Mouse (Mus musculus): ENCODE measurements around the gene Gm6583. TPM values are rescaled to one million over a fixed set of nuclear protein-coding genes. Genes with fewer than 3 reads are reported as not detected.

The Gm6583 gene
- polyA plus RNA-seq, 1 experiment from 2014 or later, result 0.26 TPM

DNA sequence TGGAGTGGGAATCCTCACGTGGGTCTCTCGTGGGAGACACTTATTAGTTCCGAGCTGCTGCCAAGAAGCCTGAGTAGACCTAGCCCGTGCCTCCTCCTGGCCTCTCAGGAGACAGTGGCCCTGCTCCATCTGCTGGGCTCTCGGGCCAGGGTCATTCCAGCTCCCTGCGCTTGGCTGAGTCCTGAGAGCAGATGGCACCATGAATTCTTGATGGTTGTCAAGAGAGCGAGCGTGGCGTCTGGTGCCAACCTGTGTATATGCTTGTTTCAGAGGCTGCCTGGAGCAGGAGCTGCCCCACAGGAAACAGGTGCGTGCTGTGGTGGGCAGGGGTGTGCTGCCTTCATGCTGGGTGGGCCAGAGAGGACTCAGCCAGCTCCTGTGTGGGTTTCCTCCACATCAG, 12.8 kb upstream of the Gm6583 start:
- Histone ChIP-seq H3K4me1 (ENCODE audit: insufficient read depth) (no peaks in the 10 kb centered on the region), H3K4me3 (ENCODE audit: low read depth, low read length) (no peak overlapping the region), H3K9me3 (ENCODE audit: low read depth, low read length) (no peaks in the 10 kb centered on the region), H3K4me2 (no peak overlapping the region), H3K27ac (ENCODE audit: low read depth) (no peak overlapping the region), H3K36me3 (ENCODE audit: insufficient read depth) (peaks cover 67% of the 10 kb centered on the region), H3K9ac (no peak overlapping the region), H3K27me3 (ENCODE audit: insufficient read depth, low read length) (no peaks in the 10 kb centered on the region)
- ATAC-seq (ENCODE audit: insufficient read depth) (no peak), DNase-seq (no peak)
- WGBS, result 86% methylated on average over 10 of the region's 10 CpGs
- TF ChIP-seq CTCF (IDR thresholded peaks at IDR 0.05; ENCODE audit: low read depth), result no peak

DNA sequence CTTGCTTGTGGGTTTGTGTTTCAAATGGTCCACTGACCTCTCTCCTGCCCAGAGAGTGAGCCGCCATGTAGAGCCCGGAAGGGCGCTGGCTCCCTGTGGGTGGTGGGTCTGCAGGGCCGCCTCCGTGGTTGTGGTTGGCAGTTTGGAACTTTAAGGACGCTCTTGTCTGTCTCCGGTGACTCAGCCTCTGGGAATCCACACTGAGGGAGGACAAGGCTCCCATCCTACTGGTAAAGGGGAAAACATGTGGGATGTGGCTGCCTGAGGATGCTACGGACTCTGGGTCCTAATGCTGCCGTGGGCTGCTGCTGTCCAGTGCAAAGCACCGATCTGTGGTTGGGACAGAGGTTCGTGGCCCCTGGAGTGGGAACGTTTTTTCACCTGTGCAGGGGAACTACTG, 12.1 kb upstream of the Gm6583 start:
- Histone ChIP-seq H3K27ac (ENCODE audit: low read depth) (no peak overlapping the region), H3K4me1 (ENCODE audit: insufficient read depth) (no peaks in the 10 kb centered on the region), H3K9ac (no peak overlapping the region), H3K9me3 (ENCODE audit: low read depth, low read length) (no peaks in the 10 kb centered on the region), H3K27me3 (ENCODE audit: insufficient read depth, low read length) (no peaks in the 10 kb centered on the region), H3K4me2 (no peak overlapping the region), H3K36me3 (ENCODE audit: insufficient read depth) (peaks cover 74% of the 10 kb centered on the region), H3K4me3 (ENCODE audit: low read depth, low read length) (no peak overlapping the region)
- no peak for ATAC-seq (ENCODE audit: insufficient read depth)
- 84% methylated on average over 12 of the region's 12 CpGs for WGBS
- no peak for DNase-seq
- no peak for TF ChIP-seq CTCF (IDR thresholded peaks at IDR 0.05; ENCODE audit: low read depth)

DNA sequence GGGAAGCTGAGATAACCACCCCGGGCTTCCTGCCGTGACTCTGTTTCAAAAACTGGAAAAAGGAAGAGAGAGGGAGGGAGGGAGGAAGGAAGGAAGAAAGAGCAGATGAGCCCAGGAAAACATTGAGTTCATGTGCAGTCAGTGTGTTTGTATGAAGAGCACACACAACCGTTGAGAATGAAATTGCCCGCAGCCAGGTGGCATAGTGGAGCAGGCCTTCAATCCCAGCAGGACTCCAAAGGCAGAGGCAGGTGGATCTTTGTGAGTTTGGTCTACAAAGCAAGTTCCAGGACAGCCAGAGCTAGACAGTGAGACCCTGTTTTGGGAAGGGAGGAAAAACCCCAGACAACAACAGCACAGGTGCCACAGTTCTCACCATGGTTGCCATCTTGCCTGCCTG, 11.5 kb upstream of the Gm6583 start:
- Histone ChIP-seq H3K27ac (ENCODE audit: low read depth) (no peak overlapping the region), H3K27me3 (ENCODE audit: insufficient read depth, low read length) (no peaks in the 10 kb centered on the region), H3K4me3 (ENCODE audit: low read depth, low read length) (no peak overlapping the region), H3K9ac (no peak overlapping the region), H3K4me1 (ENCODE audit: insufficient read depth) (no peaks in the 10 kb centered on the region), H3K9me3 (ENCODE audit: low read depth, low read length) (no peaks in the 10 kb centered on the region), H3K4me2 (no peak overlapping the region), H3K36me3 (ENCODE audit: insufficient read depth) (peaks cover 71% of the 10 kb centered on the region)
- TF ChIP-seq CTCF (IDR thresholded peaks at IDR 0.05; ENCODE audit: low read depth), result 0 out of 2 replicates have a peak, but pooled peaks have one; percentile 2
- DNase-seq (no peak), ATAC-seq (ENCODE audit: insufficient read depth) (no peak)
- WGBS, result 86% methylated on average over 4 of the region's 4 CpGs

DNA sequence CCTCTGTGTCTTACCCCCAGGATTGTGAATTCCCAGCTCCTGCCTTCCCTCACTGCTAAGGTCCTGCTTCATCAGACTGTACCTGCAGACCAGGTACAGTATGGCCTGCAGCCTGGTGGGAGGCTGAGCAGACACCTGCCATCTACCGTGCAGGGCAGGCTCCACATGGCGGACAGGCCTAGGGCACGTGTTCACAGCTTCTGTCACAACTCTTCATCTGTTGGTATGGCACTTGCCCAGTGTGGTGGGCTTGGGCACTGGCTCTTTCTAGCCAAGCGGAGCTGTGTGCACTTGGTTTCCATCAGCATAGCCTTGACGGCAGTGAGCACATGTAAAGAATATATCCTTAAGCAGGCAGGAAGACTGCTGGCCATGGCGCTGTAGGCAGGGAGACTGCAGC, 11.0 kb upstream of the Gm6583 start:
- H3K9me3 ChIP-seq (ENCODE audit: low read depth, low read length), result no peaks in the 10 kb centered on the region
- no peak for ATAC-seq (ENCODE audit: insufficient read depth)
- no peak for DNase-seq
- H3K27ac ChIP-seq (ENCODE audit: low read depth), result no peak overlapping the region
- no peaks in the 10 kb centered on the region for H3K27me3 ChIP-seq (ENCODE audit: insufficient read depth, low read length)
- H3K9ac ChIP-seq, result no peak overlapping the region
- 93% methylated on average over 6 of the region's 6 CpGs for WGBS
- no peak overlapping the region for H3K4me2 ChIP-seq
- no peaks in the 10 kb centered on the region for H3K4me1 ChIP-seq (ENCODE audit: insufficient read depth)
- peaks cover 67% of the 10 kb centered on the region for H3K36me3 ChIP-seq (ENCODE audit: insufficient read depth)
- no peak overlapping the region for H3K4me3 ChIP-seq (ENCODE audit: low read depth, low read length)
- TF ChIP-seq CTCF (IDR thresholded peaks at IDR 0.05; ENCODE audit: low read depth), result no peak

DNA sequence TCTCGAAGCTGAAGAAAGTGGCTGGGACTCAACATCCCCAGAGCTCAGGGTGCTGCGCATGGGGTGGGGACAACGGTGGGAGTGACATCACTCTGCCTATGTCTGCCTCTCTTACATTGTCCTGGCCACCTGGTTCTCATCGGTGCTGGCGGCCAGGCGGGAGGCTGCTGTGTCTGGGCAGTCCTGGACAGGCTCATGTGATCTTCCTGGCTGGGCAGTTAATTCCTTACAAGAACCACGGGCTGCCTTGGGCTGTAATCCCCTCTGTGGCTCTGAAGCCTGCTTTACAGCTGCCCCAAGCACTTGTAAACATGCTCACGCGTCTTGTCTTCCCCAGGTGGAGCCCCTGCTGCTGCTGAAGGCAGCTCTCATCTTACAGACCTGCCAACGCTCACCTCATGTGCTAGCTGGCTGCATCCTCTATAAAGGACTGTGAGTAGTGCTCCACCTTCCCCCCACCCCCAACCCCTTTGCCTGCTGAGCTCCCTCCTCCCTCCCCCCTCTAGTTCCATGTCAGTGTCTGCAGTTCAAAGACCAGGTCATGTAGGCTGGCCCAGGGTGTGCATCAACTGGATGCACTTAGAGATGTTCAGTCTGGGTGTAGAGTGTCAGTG, 8.5 kb upstream of the Gm6583 start:
- Histone ChIP-seq H3K27ac (ENCODE audit: low read depth) (no peak overlapping the region), H3K27me3 (ENCODE audit: insufficient read depth, low read length) (no peaks in the 10 kb centered on the region), H3K4me2 (no peak overlapping the region), H3K9me3 (ENCODE audit: low read depth, low read length) (no peaks in the 10 kb centered on the region), H3K4me3 (ENCODE audit: low read depth, low read length) (no peak overlapping the region), H3K4me1 (ENCODE audit: insufficient read depth) (no peaks in the 10 kb centered on the region), H3K36me3 (ENCODE audit: insufficient read depth) (peaks cover 50% of the 10 kb centered on the region; the same call in 1 of the 2 replicates), H3K9ac (no peak overlapping the region)
- DNase-seq (no peak), ATAC-seq (ENCODE audit: insufficient read depth) (no peak)
- 70% methylated on average over 10 of the region's 10 CpGs for WGBS
- no peak for TF ChIP-seq CTCF (IDR thresholded peaks at IDR 0.05; ENCODE audit: low read depth)

DNA sequence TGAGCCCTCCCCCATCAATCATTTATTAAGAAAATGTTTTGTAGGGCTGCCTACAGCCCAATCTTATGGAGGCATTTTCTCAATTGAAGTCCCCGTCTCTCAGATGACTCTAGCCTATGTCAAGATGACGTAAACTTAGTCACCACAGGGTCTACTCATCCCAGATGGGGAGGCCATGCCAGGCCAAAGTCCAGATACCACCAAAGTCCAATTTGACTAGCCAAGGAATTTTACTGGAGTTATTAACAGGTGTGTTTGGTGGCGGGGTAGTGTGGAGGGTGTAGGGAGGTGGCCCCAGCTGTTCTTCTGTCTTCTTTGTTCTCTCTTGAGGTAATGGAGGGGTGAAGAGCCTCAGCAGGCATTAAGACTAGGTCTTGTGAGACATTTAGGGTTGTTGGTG, 4.2 kb upstream of the Gm6583 start:
- no peak overlapping the region for H3K9ac ChIP-seq
- H3K27me3 ChIP-seq (ENCODE audit: insufficient read depth, low read length), result no peaks in the 10 kb centered on the region
- WGBS, result 87% methylated on average over 3 of the region's 3 CpGs
- ATAC-seq (ENCODE audit: insufficient read depth) (no peak), DNase-seq (no peak)
- no peak for TF ChIP-seq CTCF (IDR thresholded peaks at IDR 0.05; ENCODE audit: low read depth)
- no peak overlapping the region for H3K4me2 ChIP-seq
- H3K27ac ChIP-seq (ENCODE audit: low read depth), result no peak overlapping the region
- H3K9me3 ChIP-seq (ENCODE audit: low read depth, low read length), result no peaks in the 10 kb centered on the region
- peaks cover 24% of the 10 kb centered on the region; the same call in 1 of the 2 replicates for H3K36me3 ChIP-seq (ENCODE audit: insufficient read depth)
- no peak overlapping the region for H3K4me3 ChIP-seq (ENCODE audit: low read depth, low read length)
- H3K4me1 ChIP-seq (ENCODE audit: insufficient read depth), result no peaks in the 10 kb centered on the region

DNA sequence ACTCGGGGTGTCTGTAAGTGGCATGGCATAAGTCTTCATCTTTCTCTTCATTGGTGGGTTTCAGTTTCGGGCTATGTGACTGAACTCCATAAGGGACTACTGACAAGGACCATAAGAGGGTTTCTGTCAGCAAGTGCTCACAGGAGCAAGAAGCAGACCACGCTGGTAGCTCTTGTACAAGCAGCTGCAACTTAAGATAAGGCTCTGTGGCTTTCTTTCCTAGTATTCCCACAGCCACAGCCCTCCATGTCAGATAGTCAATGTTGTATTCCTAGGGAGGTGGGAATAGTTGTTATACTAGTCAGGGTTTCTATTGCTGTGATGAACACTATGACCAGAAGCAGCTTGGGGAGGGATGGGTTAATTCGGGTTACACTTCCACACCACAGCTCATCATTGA, 3.7 kb upstream of the Gm6583 start:
- Histone ChIP-seq H3K4me2 (no peak overlapping the region), H3K9me3 (ENCODE audit: low read depth, low read length) (no peaks in the 10 kb centered on the region), H3K4me1 (ENCODE audit: insufficient read depth) (no peaks in the 10 kb centered on the region), H3K36me3 (ENCODE audit: insufficient read depth) (peaks cover 24% of the 10 kb centered on the region; the same call in 1 of the 2 replicates), H3K9ac (no peak overlapping the region), H3K4me3 (ENCODE audit: low read depth, low read length) (no peak overlapping the region), H3K27me3 (ENCODE audit: insufficient read depth, low read length) (no peaks in the 10 kb centered on the region), H3K27ac (ENCODE audit: low read depth) (no peak overlapping the region)
- 79% methylated on average over 4 of the region's 4 CpGs for WGBS
- DNase-seq (no peak), ATAC-seq (ENCODE audit: insufficient read depth) (no peak)
- no peak for TF ChIP-seq CTCF (IDR thresholded peaks at IDR 0.05; ENCODE audit: low read depth)

Data from lung, embryonic 14.5 days (tissue).